Mouse (Mus musculus): ENCODE results near the gene Epha1. TPM values are rescaled to one million over a fixed set of nuclear protein-coding genes. Genes with fewer than 3 reads are reported as not detected.

Gene Epha1
- polyA plus RNA-seq, 1 experiment from 2014 or later = 2.5 TPM

- no peak overlapping the region for H3K4me3 ChIP-seq (ENCODE audit: low read depth, low read length)
These were observed 18.7 kb downstream of the Epha1 start for GRCm38 (mm10) chr6:42354076-42355019.

GRCm38 (mm10) chr6:42353180-42353579 lies 19.9 kb downstream of the Epha1 start:
- Histone ChIP-seq H3K36me3 (ENCODE audit: control insufficient read depth, insufficient read depth, low read length) (peaks cover 12% of the 10 kb centered on the region), H3K9ac (ENCODE audit: low read length) (no peak overlapping the region), H3K4me2 (ENCODE audit: low read depth, severe bottlenecking) (no peak overlapping the region), H3K9me3 (ENCODE audit: control insufficient read depth, low read length) (no peaks in the 10 kb centered on the region), H3K27ac (replicated peaks; ENCODE audit: low read depth, low read length) (no peak overlapping the region), H3K4me3 (ENCODE audit: low read depth, low read length) (no peak overlapping the region), H3K27me3 (ENCODE audit: control insufficient read depth, insufficient read depth, low read length) (no peaks in the 10 kb centered on the region), H3K4me1 (ENCODE audit: control insufficient read depth, insufficient read depth, low read length) (peaks cover 15% of the 10 kb centered on the region)
- 89% methylated on average over 8 of the region's 8 CpGs for WGBS
- ATAC-seq (ENCODE audit: insufficient number of reproducible peaks, low FRiP score, low TSS enrichment, low read depth) (no peak), DNase-seq (ENCODE audit: low spot score) (no peak)

More at GRCm38 (mm10) chr6:42354076-42355019, 18.7 kb downstream of the Epha1 start:
- Histone ChIP-seq H3K4me2 (ENCODE audit: low read depth, severe bottlenecking) (no peak overlapping the region), H3K36me3 (ENCODE audit: control insufficient read depth, insufficient read depth, low read length) (peaks cover 15% of the 10 kb centered on the region), H3K27ac (replicated peaks; ENCODE audit: low read depth, low read length) (no peak overlapping the region), H3K9me3 (ENCODE audit: control insufficient read depth, low read length) (no peaks in the 10 kb centered on the region), H3K4me1 (ENCODE audit: control insufficient read depth, insufficient read depth, low read length) (peaks cover 15% of the 10 kb centered on the region), H3K9ac (ENCODE audit: low read length) (no peak overlapping the region), H3K27me3 (ENCODE audit: control insufficient read depth, insufficient read depth, low read length) (no peaks in the 10 kb centered on the region)
- 80% methylated on average over 11 of the region's 11 CpGs for WGBS
- ATAC-seq (ENCODE audit: insufficient number of reproducible peaks, low FRiP score, low TSS enrichment, low read depth) (no peak), DNase-seq (ENCODE audit: low spot score) (no peak)

GRCm38 (mm10) chr6:42352486-42352846 lies 20.6 kb downstream of the Epha1 start:
- Histone ChIP-seq H3K9ac (ENCODE audit: low read length) (no peak overlapping the region), H3K4me2 (ENCODE audit: low read depth, severe bottlenecking) (no peak overlapping the region), H3K27ac (replicated peaks; ENCODE audit: low read depth, low read length) (no peak overlapping the region), H3K36me3 (ENCODE audit: control insufficient read depth, insufficient read depth, low read length) (peaks cover 12% of the 10 kb centered on the region), H3K9me3 (ENCODE audit: control insufficient read depth, low read length) (no peaks in the 10 kb centered on the region), H3K4me3 (ENCODE audit: low read depth, low read length) (no peak overlapping the region), H3K4me1 (ENCODE audit: control insufficient read depth, insufficient read depth, low read length) (peaks cover 15% of the 10 kb centered on the region), H3K27me3 (ENCODE audit: control insufficient read depth, insufficient read depth, low read length) (no peaks in the 10 kb centered on the region)
- ATAC-seq (ENCODE audit: insufficient number of reproducible peaks, low FRiP score, low TSS enrichment, low read depth) (no peak), DNase-seq (ENCODE audit: low spot score) (no peak)
- WGBS = 91% methylated on average over 1 of the region's 1 CpGs

- Histone ChIP-seq H3K4me1 (ENCODE audit: control insufficient read depth, insufficient read depth, low read length) (peaks cover 15% of the 10 kb centered on the region), H3K9ac (ENCODE audit: low read length) (no peak overlapping the region), H3K27me3 (ENCODE audit: control insufficient read depth, insufficient read depth, low read length) (no peaks in the 10 kb centered on the region), H3K36me3 (ENCODE audit: control insufficient read depth, insufficient read depth, low read length) (peaks cover 12% of the 10 kb centered on the region), H3K4me2 (ENCODE audit: low read depth, severe bottlenecking) (peak overlapping the region; percentile 82; the same call in 1 of the 2 replicates), H3K4me3 (ENCODE audit: low read depth, low read length) (no peak overlapping the region; the same call in 1 of the 2 replicates), H3K9me3 (ENCODE audit: control insufficient read depth, low read length) (no peaks in the 10 kb centered on the region), H3K27ac (replicated peaks; ENCODE audit: low read depth, low read length) (no peak overlapping the region)
- WGBS = 88% methylated on average over 7 of the region's 7 CpGs
- DNase-seq (ENCODE audit: low spot score) (no peak), ATAC-seq (ENCODE audit: insufficient number of reproducible peaks, low FRiP score, low TSS enrichment, low read depth) (no peak)
These were observed 21.1 kb downstream of the Epha1 start for GRCm38 (mm10) chr6:42351776-42352485.

GRCm38 (mm10) chr6:42350968-42351775 lies 21.9 kb downstream of the Epha1 start:
- Histone ChIP-seq H3K4me3 (ENCODE audit: low read depth, low read length) (peak overlapping the region; percentile 82), H3K27ac (replicated peaks; ENCODE audit: low read depth, low read length) (no peak overlapping the region), H3K4me1 (ENCODE audit: control insufficient read depth, insufficient read depth, low read length) (peaks cover 15% of the 10 kb centered on the region), H3K27me3 (ENCODE audit: control insufficient read depth, insufficient read depth, low read length) (no peaks in the 10 kb centered on the region), H3K9ac (ENCODE audit: low read length) (peak overlapping the region; percentile 79), H3K4me2 (ENCODE audit: low read depth, severe bottlenecking) (peak overlapping the region; percentile 82), H3K36me3 (ENCODE audit: control insufficient read depth, insufficient read depth, low read length) (peaks cover 5% of the 10 kb centered on the region), H3K9me3 (ENCODE audit: control insufficient read depth, low read length) (no peaks in the 10 kb centered on the region)
- 38% methylated on average over 13 of the region's 13 CpGs for WGBS
- DNase-seq (ENCODE audit: low spot score) (no peak), ATAC-seq (ENCODE audit: insufficient number of reproducible peaks, low FRiP score, low TSS enrichment, low read depth) (no peak)

GRCm38 (mm10) chr6:42350021-42350967 lies 22.8 kb downstream of the Epha1 start:
- peaks cover 15% of the 10 kb centered on the region for H3K4me1 ChIP-seq (ENCODE audit: control insufficient read depth, insufficient read depth, low read length)

GRCm38 (mm10) chr6:42349426-42350020 lies 23.5 kb downstream of the Epha1 start, which contains the start of gene Zyx:
Gene Zyx, plus strand, starts transcription at chr6:42349630.
- 0% methylated on average over 29 of the region's 36 CpGs for WGBS
- DNase-seq (ENCODE audit: low spot score) (peak; percentile 94), ATAC-seq (ENCODE audit: insufficient number of reproducible peaks, low FRiP score, low TSS enrichment, low read depth) (peak; percentile 96)
- no peaks in the 10 kb centered on the region for H3K9me3 ChIP-seq (ENCODE audit: control insufficient read depth, low read length)
- H3K36me3 ChIP-seq (ENCODE audit: control insufficient read depth, insufficient read depth, low read length) = no peaks in the 10 kb centered on the region
- H3K4me3 ChIP-seq (ENCODE audit: low read depth, low read length) = peak within 1 kb of the TSS; percentile 82
- H3K4me2 ChIP-seq (ENCODE audit: low read depth, severe bottlenecking) = peak within 1 kb of the TSS; percentile 82
- peaks cover 15% of the 10 kb centered on the region for H3K4me1 ChIP-seq (ENCODE audit: control insufficient read depth, insufficient read depth, low read length)
- peak within 1 kb of the TSS; percentile 92 for H3K27ac ChIP-seq (replicated peaks; ENCODE audit: low read depth, low read length)
- H3K27me3 ChIP-seq (ENCODE audit: control insufficient read depth, insufficient read depth, low read length) = no peaks in the 10 kb centered on the region
- H3K9ac ChIP-seq (ENCODE audit: low read length) = peak within 1 kb of the TSS; percentile 79

More at GRCm38 (mm10) chr6:42350021-42350967, 22.8 kb downstream of the Epha1 start:
- peak overlapping the region; percentile 79 for H3K9ac ChIP-seq (ENCODE audit: low read length)
- H3K27me3 ChIP-seq (ENCODE audit: control insufficient read depth, insufficient read depth, low read length) = no peaks in the 10 kb centered on the region
- H3K27ac ChIP-seq (replicated peaks; ENCODE audit: low read depth, low read length) = peak overlapping the region; percentile 92
- DNase-seq (ENCODE audit: low spot score) (peak; percentile 74), ATAC-seq (ENCODE audit: insufficient number of reproducible peaks, low FRiP score, low TSS enrichment, low read depth) (peak; percentile 61)
- under 1% methylated on average over 60 of the region's 72 CpGs for whole genome bisulfite sequencing
- peak overlapping the region; percentile 82 for H3K4me3 ChIP-seq (ENCODE audit: low read depth, low read length)
- H3K4me2 ChIP-seq (ENCODE audit: low read depth, severe bottlenecking) = peak overlapping the region; percentile 82
- H3K9me3 ChIP-seq (ENCODE audit: control insufficient read depth, low read length) = no peaks in the 10 kb centered on the region
- H3K36me3 ChIP-seq (ENCODE audit: control insufficient read depth, insufficient read depth, low read length) = 0 out of 2 replicates have a peak, but pooled peaks cover 3% of the 10 kb centered on the region
